Comparison of ENCODE assay signal across 8 mouse cellular contexts in genomic region chr6:95669335-95669729, GRCm38 (mm10). TPM values are rescaled to one million over a fixed set of nuclear protein-coding genes. Genes with fewer than 3 reads are reported as not detected.
DNase-seq lines count a peak whose midpoint lies in the region; ATAC-seq lines count a peak whose summit lies in the region.

No protein-coding gene starts in this region.

- H3K27ac ChIP-seq in neural tube, embryonic 11.5 days (ENCODE audit: low read depth, low read length) = no peak overlapping the region

- no peaks in the 10 kb centered on the region for H3K9me3 ChIP-seq in neural tube, embryonic 11.5 days (ENCODE audit: control insufficient read depth, low read length)

- no peaks in the 10 kb centered on the region for H3K27me3 ChIP-seq in neural tube, embryonic 11.5 days (ENCODE audit: control insufficient read depth, insufficient read depth, low read length)

- DNase-seq in frontal cortex, postnatal 10 days (ENCODE audit: low spot score in 2 of 2) = no peak
- peak; percentile 30 to 38 for DNase-seq in right cerebral cortex, adult 2 months (ENCODE audit: low spot score in 2 of 2)
- no peak for DNase-seq in right cerebral cortex, postnatal 36 days (ENCODE audit: low spot score in 2 of 2)
- peak; percentile 8 for DNase-seq in c-Kit-negative CD71-positive TER-119-positive erythroid progenitor cells, embryonic 14.5 days (ENCODE audit: low read depth, low spot score)
- peak; percentile 29 for DNase-seq in layer of hippocampus, adult 9-11 months
- DNase-seq in neural tube, embryonic 11.5 days (ENCODE audit: low spot score) = peak; percentile 47
- no peak for DNase-seq in urinary bladder, postnatal 36 days (ENCODE audit: low spot score in 2 of 2)

- ATAC-seq in frontal cortex, adult (ENCODE audit: low TSS enrichment) = peak; percentile 64; the same call in 1 of the 2 replicates
- no peak for ATAC-seq in neural tube, embryonic 11.5 days (ENCODE audit: insufficient read depth, low FRiP score, low TSS enrichment)

- H3K4me3 ChIP-seq in neural tube, embryonic 11.5 days (ENCODE audit: low read depth, low read length) = no peak overlapping the region

- no peaks in the 10 kb centered on the region for H3K4me1 ChIP-seq in neural tube, embryonic 11.5 days (ENCODE audit: control insufficient read depth, insufficient read depth, low read length)

- H3K4me2 ChIP-seq in neural tube, embryonic 11.5 days (ENCODE audit: low read depth) = no peak overlapping the region

- WGBS in neural tube, embryonic 11.5 days = 60% methylated on average over 3 of the region's 3 CpGs

- no peaks in the 10 kb centered on the region for H3K36me3 ChIP-seq in neural tube, embryonic 11.5 days (ENCODE audit: control insufficient read depth, insufficient read depth, low read length)

- no peak overlapping the region for H3K9ac ChIP-seq in neural tube, embryonic 11.5 days (ENCODE audit: low read length)

RNA-seq across cellular contexts. Expression of gene Suclg2, which starts 49.3 kb away (rescaled TPM):
- polyA plus RNA-seq in neural tube, embryonic 11.5 days (2014; fragmentation: Nextera tagmentation; extraction: Ambion mirVana) = 41.7 and 44.1 TPM in 2 replicates

Comparison
In these comparisons a context has a peak if more than half of its experiments do, and no peak if none do; other contexts are left out.
1. DNase-seq: peak in right cerebral cortex, adult 2 months (2 of 2), c-Kit-negative CD71-positive TER-119-positive erythroid progenitor cells, embryonic 14.5 days (single experiment), layer of hippocampus, adult 9-11 months (single experiment) and neural tube, embryonic 11.5 days (single experiment); none in frontal cortex, postnatal 10 days (0 of 2), right cerebral cortex, postnatal 36 days (0 of 2) and urinary bladder, postnatal 36 days (0 of 2).